Mouse (Mus musculus) megakaryocyte, embryonic 14.5 days (primary cell): ENCODE data around the gene Onecut3.

Experiments used
- FLI1 ChIP-seq: IDR thresholded peaks from 2 replicates; pipeline ENCODE4 v1.6.1; 2012; ENCODE audit warnings: low read length, inconsistent platforms, mixed read lengths
- GATA1 ChIP-seq: IDR thresholded peaks from 3 replicates; pipeline ENCODE4 v1.6.1; 2012; ENCODE audit warnings: mixed read lengths, low read length, inconsistent platforms, borderline replicate concordance

DNA sequence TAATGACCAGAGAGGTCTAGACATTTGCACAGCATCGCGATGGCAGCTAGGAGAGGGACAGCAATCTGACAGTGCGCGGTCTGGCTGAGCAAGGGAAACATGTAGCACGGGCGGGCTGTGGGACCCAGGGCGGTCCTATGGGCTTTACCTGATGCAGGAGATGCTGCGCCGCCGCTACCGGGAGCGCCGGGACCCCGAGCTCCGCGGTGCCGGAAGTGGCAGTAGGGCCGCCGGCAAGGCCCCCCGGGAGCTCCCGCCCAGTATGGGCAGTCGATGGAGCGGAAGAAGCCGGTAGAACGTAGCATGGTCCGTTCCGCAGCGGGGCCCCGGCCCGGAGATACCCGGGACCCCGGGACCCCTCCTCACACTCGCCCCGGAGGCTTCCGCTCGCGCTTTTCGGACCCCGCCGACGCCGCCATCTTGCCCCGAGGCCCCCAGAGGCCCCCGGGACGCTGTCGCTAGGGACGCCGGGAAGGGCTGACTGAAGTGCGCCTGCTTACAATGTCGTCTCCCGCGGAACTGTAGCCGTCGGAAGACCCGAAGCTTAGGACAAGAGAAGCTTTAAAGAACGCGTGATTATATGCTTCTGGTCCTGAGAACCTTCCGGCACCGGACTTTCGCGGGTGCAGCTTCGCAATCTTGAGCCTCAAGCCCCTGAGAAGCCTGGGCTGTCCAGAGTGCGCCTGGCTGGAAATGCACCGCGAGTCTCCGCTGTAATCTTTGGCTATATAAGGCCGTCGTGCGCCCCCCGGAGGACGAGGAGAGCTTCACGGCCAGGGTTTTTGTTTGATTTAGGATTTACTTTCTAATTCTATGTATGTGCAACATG lies 66.7 kb downstream of the Onecut3 start, which contains the start of gene Rexo1:
- TF ChIP-seq GATA1 (no peak), FLI1 (no peak)
